Mouse (Mus musculus): ENCODE results near the gene Galt.

- no peak for TF ChIP-seq CTCF (IDR thresholded peaks at IDR 0.05; ENCODE audit: insufficient read depth, low read length)
- no peak for TF ChIP-seq POLR2A (IDR thresholded peaks at IDR 0.05; ENCODE audit: borderline replicate concordance, extremely low read depth, low read depth, low read length)
Observed at GRCm38 (mm10) chr4:41761680-41762079, 6.7 kb downstream of the Galt start.
